Mouse (Mus musculus): ENCODE results near the gene Olfr1394. TPM values are rescaled to one million over a fixed set of nuclear protein-coding genes. Genes with fewer than 3 reads are reported as not detected.
"Not testable (repeated sequence)": the region's sequence is repeated elsewhere in the genome, so short reads cannot be mapped to it uniquely, and the experiment has no call there.

The Olfr1394 gene
- total RNA-seq, 2 experiments from 2014 or later: not detected

DNA sequence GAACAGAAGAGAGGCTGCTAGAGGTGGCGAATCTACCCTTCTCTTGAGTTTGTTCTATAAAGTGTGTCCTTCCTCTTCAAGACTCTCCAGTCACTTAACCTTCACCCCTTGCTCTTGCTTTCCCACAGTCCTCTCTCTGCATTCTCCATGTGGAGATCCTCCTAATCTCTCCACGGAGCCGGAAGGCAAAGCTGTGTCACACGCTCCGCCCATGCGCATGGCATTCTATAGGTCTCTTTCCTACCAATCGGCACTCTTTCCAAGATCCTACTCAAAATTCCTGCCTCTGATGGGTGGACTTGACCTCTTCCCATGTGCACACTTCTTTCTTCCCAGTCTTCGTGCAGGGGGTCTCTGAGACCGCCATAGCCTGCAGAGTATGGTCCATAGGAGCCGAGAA is 33.5 kb downstream of the Olfr1394 start:
- DNase-seq (ENCODE audit: extremely low spot score in 1 of 2, low spot score in 1 of 2): no peak

DNA sequence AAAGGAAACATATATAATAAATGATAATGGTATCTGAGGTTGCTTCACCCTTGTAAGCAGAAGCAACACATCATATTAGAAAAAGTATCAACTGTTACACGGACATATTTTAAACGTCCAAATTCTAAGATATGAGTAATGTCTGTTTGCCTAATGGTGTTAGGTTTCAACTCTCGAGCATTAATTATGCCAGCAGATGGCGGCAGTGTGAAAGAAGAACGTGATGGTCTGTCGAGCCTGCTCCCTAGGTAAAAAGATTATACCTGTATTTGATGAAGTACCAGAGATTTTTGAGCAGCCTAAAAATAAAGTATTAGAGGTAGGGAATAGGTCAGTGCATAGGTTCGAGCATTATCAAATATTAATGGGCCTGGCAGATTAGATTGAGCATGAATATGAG is 35.6 kb downstream of the Olfr1394 start:
- DNase-seq (ENCODE audit: extremely low spot score in 1 of 2, low spot score in 1 of 2): peak in 1 of 2 experiments; percentile 77

DNA sequence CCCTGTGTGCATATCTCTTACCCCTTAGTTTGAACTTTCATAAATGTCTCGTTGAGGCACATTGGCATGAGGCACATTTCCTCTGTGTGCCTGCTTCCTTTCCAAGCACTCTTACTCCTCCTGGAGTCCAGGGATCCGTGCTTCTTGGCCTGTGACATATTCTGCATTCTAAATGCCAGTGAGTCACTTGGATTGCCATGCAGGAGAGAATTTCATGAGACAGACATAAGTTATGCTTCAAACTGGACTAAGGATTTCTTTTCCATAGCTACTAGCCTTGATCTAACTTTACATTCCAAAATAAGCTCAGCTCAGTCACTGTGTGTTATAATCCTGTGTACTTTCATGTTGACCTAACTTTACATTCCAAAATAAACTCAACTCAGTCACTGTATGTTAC is 36.9 kb downstream of the Olfr1394 start:
- DNase-seq (ENCODE audit: extremely low spot score in 1 of 2, low spot score in 1 of 2): no peak

- DNase-seq (ENCODE audit: extremely low spot score in 1 of 2, low spot score in 1 of 2): not testable (repeated sequence)
Observed at GRCm38 (mm10) chr11:49194771-49195170, 40.6 kb downstream of the Olfr1394 start.

GRCm38 (mm10) chr11:49195819-49196322 is 41.7 kb downstream of the Olfr1394 start:
- DNase-seq (ENCODE audit: extremely low spot score in 1 of 2, low spot score in 1 of 2): no peak

DNA sequence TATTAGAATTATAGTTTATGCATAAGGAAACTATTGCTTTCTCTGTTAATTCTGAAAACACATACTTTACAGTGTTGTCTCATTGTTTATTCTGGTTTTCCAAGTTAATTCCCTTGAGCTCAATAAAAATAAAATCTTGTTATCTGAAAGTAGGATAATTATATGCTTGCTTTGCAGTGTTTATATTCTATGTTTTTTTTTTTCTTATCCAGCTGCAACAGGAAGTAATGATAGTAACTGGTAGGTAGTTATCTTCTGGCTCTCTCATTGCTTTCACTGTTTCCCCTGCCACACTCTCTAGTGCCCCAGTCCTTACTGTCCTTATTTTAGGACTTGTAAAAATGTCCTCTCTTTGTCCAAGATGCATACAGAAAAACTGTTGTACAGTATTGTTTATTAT is 46.5 kb downstream of the Olfr1394 start:
- no peak for DNase-seq (ENCODE audit: extremely low spot score in 1 of 2, low spot score in 1 of 2)

DNA sequence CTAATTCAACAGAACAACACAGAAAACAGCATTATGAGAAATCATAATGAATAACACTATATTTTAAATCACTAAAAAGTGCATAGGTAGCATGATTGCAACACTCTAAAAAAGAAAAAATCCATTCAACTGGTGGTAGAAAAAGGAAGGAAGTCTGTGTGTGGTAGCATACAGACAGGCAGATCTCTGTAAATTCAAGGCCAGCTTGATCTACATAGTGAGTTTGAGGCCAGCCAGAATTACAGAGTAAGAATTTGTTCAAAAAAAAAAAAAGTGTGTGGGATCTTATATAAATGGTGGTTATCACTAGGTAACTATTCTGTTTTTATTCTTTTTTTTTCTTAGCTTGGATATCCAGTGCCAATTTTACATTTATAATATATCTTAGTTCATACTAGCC is 47.0 kb downstream of the Olfr1394 start:
- DNase-seq (ENCODE audit: extremely low spot score in 1 of 2, low spot score in 1 of 2): no peak

DNA sequence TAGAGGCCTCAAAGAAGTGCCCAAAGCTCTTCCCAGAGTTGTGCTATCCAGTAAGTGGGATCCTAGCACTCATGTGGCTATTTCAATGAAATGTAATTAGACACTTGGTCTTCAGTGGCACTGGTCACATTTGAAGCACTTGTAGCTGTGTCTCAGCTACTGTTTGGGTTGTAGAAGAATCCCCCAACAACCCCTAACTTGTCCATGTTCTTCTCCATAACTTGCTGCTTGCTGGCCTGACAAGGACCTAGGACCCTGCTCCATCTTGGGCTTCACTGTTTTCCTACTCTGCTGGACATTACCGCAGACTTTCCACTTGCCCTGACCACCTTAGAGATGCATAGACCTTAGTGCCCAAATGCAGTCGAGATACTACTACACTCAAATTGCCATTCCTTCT is 47.9 kb downstream of the Olfr1394 start:
- no peak for DNase-seq (ENCODE audit: extremely low spot score in 1 of 2, low spot score in 1 of 2)

- DNase-seq (ENCODE audit: extremely low spot score in 1 of 2, low spot score in 1 of 2): peak; percentile 11 to 12
Observed at GRCm38 (mm10) chr11:49202523-49203061, 48.4 kb downstream of the Olfr1394 start.

DNA sequence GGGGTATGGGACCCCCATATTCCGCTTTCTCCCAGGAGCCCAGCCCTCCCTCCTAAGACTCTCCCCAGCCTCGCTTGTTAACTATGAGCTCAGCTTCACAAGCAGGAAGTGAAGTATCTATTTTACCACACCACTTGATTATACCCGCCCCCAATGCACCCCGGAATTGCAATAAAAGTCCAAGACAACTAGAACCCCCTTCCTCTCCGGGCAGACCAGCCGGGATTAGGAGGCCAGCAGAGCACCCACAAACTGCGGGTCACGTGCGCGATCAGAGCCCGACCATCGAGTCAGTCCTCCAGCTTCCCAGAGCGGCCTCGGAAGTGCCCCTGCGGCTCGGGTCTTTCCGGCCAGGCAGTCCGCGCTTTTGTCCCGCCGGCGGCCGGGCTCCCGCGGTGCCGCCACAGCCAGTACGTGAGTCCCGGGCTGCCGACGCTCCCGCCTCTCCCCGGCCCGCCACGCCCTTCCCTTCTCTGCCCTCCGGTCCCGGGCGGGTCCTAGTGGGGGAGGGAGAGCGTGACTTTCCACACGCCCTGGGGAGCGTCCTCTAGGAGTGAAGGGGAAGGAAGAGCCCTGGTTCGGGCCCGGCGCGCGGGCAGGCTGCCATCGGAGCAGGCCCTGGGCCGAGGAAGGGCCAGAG is 49.1 kb downstream of the Olfr1394 start, which contains the start of gene Zfp62:
Gene Zfp62 (plus strand): TSS at position 164 of the 640 bp plus-strand sequence.
- peak; percentile 88 to 95 for DNase-seq (ENCODE audit: extremely low spot score in 1 of 2, low spot score in 1 of 2)

DNA sequence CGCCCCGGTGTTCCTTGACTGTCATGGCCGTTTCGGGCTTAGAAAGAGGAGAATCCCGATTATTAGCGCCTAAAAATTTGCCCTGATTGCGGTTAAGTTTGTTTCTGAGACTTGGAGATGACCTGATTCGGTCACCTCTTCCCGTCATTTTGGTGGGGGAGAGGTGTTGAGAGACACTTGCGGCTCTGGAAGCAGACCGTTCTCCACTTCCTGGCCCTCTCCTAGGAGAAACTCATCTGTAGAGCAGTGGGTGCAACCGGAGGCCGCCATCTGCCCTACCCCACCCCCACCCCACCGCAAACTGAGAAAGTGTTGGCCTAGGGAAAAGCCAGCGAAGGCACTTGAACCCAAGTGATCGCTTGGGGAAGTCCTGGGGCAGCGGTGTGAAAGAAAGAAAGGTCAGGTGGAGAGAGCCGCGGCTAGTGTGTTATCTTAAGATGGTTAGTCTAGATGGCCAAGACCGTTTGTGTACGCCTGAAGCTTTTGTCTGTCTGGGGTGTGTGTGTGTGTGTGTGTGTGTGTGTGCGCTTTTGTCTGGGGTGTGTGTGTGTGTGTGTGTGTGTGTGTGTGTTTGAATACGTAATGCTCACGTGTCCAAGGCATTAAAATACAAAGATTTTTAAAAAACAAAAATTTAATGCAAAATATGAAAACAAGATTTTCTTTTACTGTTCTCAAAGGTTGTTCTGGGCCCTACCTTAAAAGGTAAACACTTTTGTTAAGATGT is 49.8 kb downstream of the Olfr1394 start:
- peak in 1 of 2 experiments; percentile 30 for DNase-seq (ENCODE audit: extremely low spot score in 1 of 2, low spot score in 1 of 2)

- DNase-seq (ENCODE audit: extremely low spot score in 1 of 2, low spot score in 1 of 2): no peak
Observed at GRCm38 (mm10) chr11:49205080-49205590, 51.0 kb downstream of the Olfr1394 start.

DNA sequence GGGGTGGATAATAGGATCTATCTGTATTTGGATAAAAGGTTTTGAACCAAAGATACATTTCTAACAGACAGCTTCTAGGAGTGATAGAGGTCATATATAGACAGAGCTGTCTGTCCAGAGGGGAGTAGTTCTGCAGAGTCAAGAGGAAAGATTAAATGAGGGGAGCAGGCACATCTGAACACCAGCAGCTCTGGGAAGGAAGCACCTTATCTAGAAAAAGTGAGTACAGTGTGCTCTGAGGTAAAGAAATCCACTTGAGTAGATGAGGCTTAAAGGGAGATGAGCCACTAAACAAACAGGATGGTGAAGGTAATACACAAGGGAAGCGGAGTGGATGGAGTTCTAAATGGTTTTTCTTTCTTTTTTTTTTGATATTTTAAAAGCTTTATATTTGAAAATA is 53.3 kb downstream of the Olfr1394 start:
- no peak for DNase-seq (ENCODE audit: extremely low spot score in 1 of 2, low spot score in 1 of 2)

Other genes starting within 250 kb of the Olfr1394 start
- gene Psme2b, start 208.2 kb upstream of the Olfr1394 start, total RNA-seq (2021): 1 to 10 TPM in 1 of 2 experiments, under 1 TPM in 1; 0.94 to 1.4 TPM
- not detected for gene Olfr56, start 175.5 kb upstream of the Olfr1394 start, total RNA-seq (2021)
- gene 9930111J21Rik1, start 175.0 kb upstream of the Olfr1394 start, total RNA-seq (2021): 1 to 10 TPM in 1 of 2 experiments, under 1 TPM in 1; 0.66 to 1.1 TPM
- gene Gm12185, start 162.2 kb upstream of the Olfr1394 start, total RNA-seq (2021): under 1 TPM in 1 of 2 experiments, not detected in 1; 0.09 TPM
- gene Tgtp1, start 160.2 kb upstream of the Olfr1394 start, total RNA-seq (2021): under 1 TPM in 1 of 2 experiments, not detected in 1; 0.32 TPM
- gene 9930111J21Rik2, start 103.1 kb upstream of the Olfr1394 start, total RNA-seq (2021): 1 to 10 TPM in 1 of 2 experiments, under 1 TPM in 1; 0.86 to 1.5 TPM
- gene Tgtp2, start 90.2 kb upstream of the Olfr1394 start, total RNA-seq (2021): under 1 TPM; 0.45 to 0.62 TPM
- gene Ifi47, start 77.8 kb upstream of the Olfr1394 start, total RNA-seq (2021): under 1 TPM; 0.33 to 0.44 TPM
- not detected for gene Olfr1396, start 39.5 kb upstream of the Olfr1394 start, total RNA-seq (2021)
- gene Olfr1395, start 12.1 kb upstream of the Olfr1394 start, total RNA-seq (2021): not detected
- gene Btnl9, start 32.8 kb downstream of the Olfr1394 start, total RNA-seq (2021): not detected
- gene Zfp62, start 48.9 kb downstream of the Olfr1394 start, total RNA-seq (2021): 10 to 100 TPM; 37.9 to 39.3 TPM
- 10 to 100 TPM; 54.4 to 57.0 TPM for gene Mgat1, start 89.8 kb downstream of the Olfr1394 start, total RNA-seq (2021)
- not detected for gene Olfr1393, start 123.9 kb downstream of the Olfr1394 start, total RNA-seq (2021)
- not detected for gene Olfr1392, start 130.9 kb downstream of the Olfr1394 start, total RNA-seq (2021)
- gene Olfr10, start 150.4 kb downstream of the Olfr1394 start, total RNA-seq (2021): not detected
- gene Olfr1391, start 168.4 kb downstream of the Olfr1394 start, total RNA-seq (2021): not detected
- not detected for gene Olfr1390, start 180.8 kb downstream of the Olfr1394 start, total RNA-seq (2021)